Mouse (Mus musculus) mature B cell (primary cell): ENCODE data around the gene Pold1.

Source experiments
- in situ Hi-C: fragments of 300-500 bp; cut with MboI; formaldehyde crosslinking; loops from 2 replicates; pipeline ENCODE4 v1.14.3; 2019

The Pold1 gene

DNA sequence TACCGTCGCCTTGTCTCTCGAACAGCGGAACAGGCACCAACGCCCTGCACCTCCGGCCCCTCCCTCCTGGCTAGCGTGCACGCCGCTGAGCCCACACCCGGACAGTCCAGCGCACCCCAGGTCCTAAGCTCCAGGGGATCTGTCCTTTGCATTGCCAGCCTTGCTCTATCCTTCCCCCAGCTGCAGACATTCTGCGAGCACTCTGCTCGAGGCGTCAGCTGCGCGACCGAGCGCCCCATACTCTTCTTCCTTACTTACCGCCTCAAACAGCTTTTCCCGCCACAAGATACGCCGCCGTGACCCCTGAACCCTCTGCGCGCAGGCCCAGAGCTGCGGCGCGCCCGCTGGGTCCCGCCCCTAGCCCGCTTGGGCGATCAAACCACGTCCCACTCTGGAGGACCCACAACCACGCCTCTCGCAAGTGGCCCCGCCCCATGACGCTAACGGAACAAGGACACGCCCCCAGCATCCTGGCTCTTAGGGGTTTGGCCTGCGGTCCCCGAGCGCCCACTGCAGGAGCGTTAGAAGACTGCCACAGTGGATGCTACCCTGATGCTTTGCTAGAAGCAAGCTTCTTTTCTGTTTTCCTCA is at the start of gene Pold1:
Pold1 (minus strand) TSS at position 353 of the 591 bp plus-strand sequence.
- in situ Hi-C loops, result no loop called here

GRCm38 (mm10) chr7:44598336-44598735 is 49.7 kb upstream of the Pold1 start:
- in situ Hi-C loops, result no loop called here

DNA sequence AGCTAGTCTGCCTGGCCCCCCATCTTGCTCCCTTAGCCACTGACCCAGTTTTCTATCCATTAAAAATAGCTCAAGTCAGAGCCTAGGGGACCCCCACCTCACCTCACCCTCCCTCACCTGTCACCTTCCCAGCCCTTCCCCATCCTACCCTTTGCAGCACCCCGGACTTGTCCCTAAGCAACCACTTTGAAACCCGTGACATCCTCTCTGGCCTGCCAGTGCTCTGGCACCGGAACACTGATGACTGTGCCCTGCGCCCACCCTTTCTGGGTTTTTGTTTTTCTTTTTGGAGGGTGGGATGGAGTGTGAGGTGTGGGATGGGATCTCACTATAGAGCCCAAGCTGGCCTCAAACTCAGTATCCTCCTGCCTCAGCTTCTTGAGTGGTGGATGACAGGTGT is 49.0 kb upstream of the Pold1 start:
- in situ Hi-C loops, result no loop called here

DNA sequence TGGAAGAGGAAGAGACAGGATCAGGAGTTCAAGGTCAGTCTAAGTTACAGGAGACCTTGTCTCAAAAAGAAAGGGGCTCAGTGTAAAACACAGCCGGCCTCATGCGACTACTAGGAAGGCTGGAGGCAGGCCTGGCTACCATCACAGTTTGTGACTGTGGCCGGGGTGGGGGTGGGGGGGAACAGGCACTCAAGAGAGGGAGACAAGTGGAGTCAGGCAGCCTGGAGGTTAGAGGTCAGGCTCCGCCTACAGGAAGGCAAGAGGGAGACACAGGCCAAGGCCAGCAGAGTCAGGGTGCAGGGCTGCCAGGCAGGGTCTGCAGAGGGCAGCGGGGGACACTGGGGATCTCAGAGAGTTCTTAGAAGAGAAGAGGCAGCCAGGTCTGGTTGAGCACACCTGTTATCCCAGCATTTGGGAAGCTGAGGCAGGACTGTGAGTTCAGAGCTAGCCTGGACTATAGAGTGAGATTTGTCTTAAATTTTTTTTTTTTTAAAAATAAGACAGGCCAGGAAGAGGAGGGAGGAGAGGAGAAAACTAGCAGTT is 48.4 kb upstream of the Pold1 start:
- in situ Hi-C loops, result no loop called here

DNA sequence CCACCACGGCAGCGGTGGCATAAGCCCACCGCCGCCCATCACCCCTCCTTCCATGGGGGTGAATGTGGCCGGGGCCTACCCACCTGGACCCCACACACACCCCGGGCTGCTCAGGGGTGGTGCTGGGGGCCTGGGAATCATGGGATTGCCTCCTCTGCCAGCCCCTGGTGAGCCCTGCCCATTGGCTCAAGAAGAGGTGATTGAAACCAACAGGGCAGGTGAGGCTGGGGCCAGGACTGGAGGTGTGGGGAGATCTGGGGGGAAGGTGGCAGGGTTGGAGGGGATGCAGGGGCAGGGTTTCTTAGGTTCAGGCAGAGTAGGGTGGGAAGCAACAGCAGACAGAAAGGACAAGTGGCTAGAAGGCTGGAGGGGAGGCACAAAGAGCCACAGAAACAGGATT is 47.4 kb upstream of the Pold1 start:
- in situ Hi-C loops, result no loop called here

GRCm38 (mm10) chr7:44595131-44595561 is 46.5 kb upstream of the Pold1 start:
- in situ Hi-C loops, result no loop called here

DNA sequence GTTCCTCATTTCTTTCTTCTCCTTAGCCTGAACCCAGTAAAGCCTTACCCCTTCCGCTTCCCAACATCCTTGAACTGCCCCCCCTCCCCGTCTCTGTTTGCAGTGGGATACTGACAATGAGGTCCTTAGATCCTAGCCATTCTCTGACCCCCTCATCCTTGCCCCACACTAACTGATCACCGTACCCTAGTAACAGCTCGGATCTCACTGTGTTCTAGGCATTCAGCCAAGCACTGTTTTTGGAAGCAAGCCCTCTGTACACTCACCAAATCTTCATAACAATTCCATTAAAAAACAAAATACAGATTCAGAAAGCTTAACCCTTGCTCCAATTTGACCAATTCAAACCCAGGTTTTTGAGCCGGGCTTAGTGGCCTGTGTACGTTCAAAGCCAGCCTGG is 45.6 kb upstream of the Pold1 start:
- in situ Hi-C loops, result no loop called here

DNA sequence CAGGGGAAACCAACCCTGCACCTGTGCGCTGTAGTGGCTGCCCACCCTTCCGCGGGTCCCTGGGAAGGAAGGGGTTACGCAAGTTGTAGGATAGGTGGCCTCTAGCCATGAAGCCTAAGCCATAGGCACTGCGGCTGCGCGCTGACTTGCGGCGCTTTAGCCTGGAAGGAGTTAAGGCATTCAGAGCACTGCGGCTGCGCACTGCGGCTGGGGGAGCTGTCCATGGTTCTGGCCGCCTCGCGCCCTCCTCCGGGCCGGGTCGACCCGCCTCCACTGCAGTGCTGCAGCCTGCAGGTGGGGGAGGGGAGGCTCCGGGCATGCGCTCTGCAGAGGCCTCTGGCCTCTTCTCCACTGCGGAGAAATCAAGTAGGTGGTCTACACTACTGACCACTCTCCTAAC is 45.1 kb upstream of the Pold1 start:
- in situ Hi-C loops, result no loop called here

GRCm38 (mm10) chr7:44593051-44593450 is 44.4 kb upstream of the Pold1 start:
- in situ Hi-C loops, result no loop called here

- in situ Hi-C loops, result no loop called here
These were observed 42.9 kb upstream of the Pold1 start for GRCm38 (mm10) chr7:44591348-44592116.

DNA sequence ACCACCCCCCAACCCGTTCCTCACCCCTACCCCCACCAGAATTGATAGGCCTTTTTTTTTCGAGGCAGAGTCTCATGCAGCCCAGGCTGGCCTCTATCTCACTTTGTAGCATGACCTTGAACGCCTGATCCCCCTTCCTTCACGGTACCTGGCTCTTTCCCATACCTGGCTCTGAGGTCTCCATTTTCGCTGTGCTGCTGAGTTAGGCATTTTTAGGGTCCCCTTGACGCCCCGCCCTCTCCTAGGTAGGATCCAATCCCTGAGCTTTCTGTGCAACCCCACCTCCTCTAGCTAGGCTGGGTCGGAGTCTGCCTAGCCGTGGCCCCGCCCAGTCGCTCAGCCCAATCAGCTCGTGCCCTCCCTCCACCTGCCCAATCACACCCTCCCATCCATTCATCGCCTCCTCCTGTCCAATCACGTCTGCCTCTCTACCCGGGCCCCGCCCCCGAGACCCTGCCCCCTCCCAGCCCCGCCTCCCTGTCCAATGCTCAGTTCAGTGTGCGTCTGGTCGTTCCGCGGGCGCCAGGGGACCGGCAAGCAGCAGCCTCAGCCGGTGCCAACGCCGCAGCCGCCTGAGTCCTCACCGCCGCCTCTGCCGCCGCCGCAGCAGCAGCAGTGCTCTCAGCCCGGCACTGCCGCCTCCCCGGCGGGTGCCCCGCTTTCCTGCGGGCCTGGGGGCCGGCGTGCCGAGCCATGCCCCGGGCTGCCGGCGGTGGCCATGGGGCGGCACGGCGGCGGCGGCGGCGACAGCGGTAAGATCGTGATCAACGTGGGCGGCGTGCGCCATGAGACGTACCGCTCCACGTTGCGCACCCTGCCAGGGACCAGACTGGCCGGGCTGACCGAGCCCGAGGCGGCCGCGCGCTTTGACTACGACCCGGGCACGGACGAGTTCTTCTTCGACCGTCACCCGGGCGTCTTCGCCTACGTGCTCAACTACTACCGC is 42.0 kb upstream of the Pold1 start, which contains the start of gene Kcnc3:
Kcnc3 (plus strand) TSS at position 263 of the 946 bp plus-strand sequence.
- in situ Hi-C loops, result no loop called here

GRCm38 (mm10) chr7:44589946-44590345 is 41.3 kb upstream of the Pold1 start:
- in situ Hi-C loops, result no loop called here

- in situ Hi-C loops, result no loop called here
These were observed 40.5 kb upstream of the Pold1 start for GRCm38 (mm10) chr7:44589149-44589548.

DNA sequence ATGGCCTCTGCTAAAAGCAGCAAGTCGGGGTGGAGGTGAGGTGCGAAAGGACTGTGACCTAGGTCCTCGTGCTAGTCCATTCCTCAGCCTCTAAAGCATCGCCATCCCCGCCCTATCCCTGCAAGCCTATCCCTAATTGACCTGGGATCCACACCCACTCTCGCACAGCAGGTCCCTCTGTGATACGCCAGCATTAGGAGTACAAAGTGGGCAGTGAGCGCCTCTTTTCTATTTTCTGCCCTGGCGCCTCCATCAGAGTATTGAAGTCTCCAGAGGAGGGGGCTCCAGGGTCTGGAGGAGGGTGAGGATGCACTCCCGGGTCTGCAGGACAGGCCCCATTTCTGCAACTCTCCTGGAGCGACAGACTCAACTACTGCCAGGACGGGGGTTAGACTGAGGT is 39.7 kb upstream of the Pold1 start:
- in situ Hi-C loops, result no loop called here

- in situ Hi-C loops, result no loop called here
These were observed 39.0 kb upstream of the Pold1 start for GRCm38 (mm10) chr7:44587676-44588075.

- in situ Hi-C loops, result no loop called here
These were observed 38.3 kb upstream of the Pold1 start for GRCm38 (mm10) chr7:44586930-44587329.

GRCm38 (mm10) chr7:44586518-44586917 is 37.9 kb upstream of the Pold1 start:
- in situ Hi-C loops, result no loop called here

GRCm38 (mm10) chr7:44585606-44586005 is 37.0 kb upstream of the Pold1 start:
- in situ Hi-C loops, result no loop called here

GRCm38 (mm10) chr7:44584921-44585320 is 36.3 kb upstream of the Pold1 start:
- in situ Hi-C loops, result no loop called here

DNA sequence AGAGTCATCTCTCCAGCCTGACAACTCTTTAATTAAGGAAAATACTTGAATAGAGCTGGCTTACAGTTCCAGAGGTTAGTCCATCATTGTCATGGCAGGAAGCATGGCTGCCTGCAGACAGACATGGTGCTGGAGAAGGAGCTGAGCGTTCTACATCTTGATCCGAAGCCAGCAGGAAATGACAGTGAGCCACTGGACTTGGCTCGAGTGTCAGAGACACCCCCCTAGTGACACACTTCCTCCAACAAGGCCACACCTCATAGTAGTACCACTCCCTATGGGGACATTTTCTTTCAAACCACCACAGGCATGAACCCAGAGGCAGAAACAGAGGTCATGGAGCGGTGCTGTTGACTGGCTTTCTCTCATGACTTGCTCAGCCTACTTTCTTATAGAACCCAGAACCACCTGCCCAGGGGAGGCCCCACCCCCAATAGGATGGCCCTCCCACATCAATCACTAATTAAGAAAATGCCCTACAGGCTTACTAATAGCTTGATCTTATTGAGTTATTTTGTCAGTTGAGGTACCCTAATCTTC is 35.7 kb upstream of the Pold1 start:
- in situ Hi-C loops, result no loop called here

GRCm38 (mm10) chr7:44583146-44583545 is 34.5 kb upstream of the Pold1 start:
- in situ Hi-C loops, result no loop called here

GRCm38 (mm10) chr7:44582709-44583108 is 34.1 kb upstream of the Pold1 start:
- in situ Hi-C loops, result no loop called here
